Mouse (Mus musculus) liver, embryonic 14.5 days (tissue): ENCODE measurements around the gene Omp.

Source experiments
- CTCF ChIP-seq: IDR thresholded peaks from 2 replicates; pipeline ENCODE4 v1.5.1; 2016; ENCODE audit warnings: antibody characterized with exemption, low read depth, control low read depth
- EP300 ChIP-seq: IDR thresholded peaks from 2 replicates; pipeline ENCODE4 v1.6.1; 2016; ENCODE audit warnings: antibody characterized with exemption, low read depth

- TF ChIP-seq CTCF (no peak), EP300 (no peak)
Observed at GRCm38 (mm10) chr7:98148721-98149407, 3.6 kb upstream of the Omp start.
